Mouse (Mus musculus): ENCODE results near the gene Ubtd2. TPM values are rescaled to one million over a fixed set of nuclear protein-coding genes. Genes with fewer than 3 reads are reported as not detected.

The Ubtd2 gene
- polyA plus RNA-seq, 1 experiment from 2014 or later: 61.5 TPM

GRCm38 (mm10) chr11:32435410-32436060, 19.6 kb upstream of the Ubtd2 start:
- H3K4me1 ChIP-seq (ENCODE audit: control insufficient read depth, insufficient read depth, low read length): peaks cover 8% of the 10 kb centered on the region; the same call in 1 of the 2 replicates
- no peak overlapping the region for H3K4me2 ChIP-seq (replicated peaks; ENCODE audit: low read depth, low read length)
- H3K4me3 ChIP-seq (ENCODE audit: low read length): no peak overlapping the region
- peak; percentile 93 for ATAC-seq (ENCODE audit: low FRiP score, low TSS enrichment)
- peak overlapping the region; percentile 63 for H3K27ac ChIP-seq (ENCODE audit: low read depth, low read length)
- H3K36me3 ChIP-seq (ENCODE audit: control insufficient read depth, insufficient read depth, low read length): no peaks in the 10 kb centered on the region
- 52% methylated on average over 6 of the region's 6 CpGs for WGBS
- H3K9me3 ChIP-seq (ENCODE audit: control insufficient read depth, low read length): no peaks in the 10 kb centered on the region
- H3K9ac ChIP-seq (ENCODE audit: low read depth, low read length): no peak overlapping the region
- no peaks in the 10 kb centered on the region for H3K27me3 ChIP-seq (ENCODE audit: control insufficient read depth, insufficient read depth, low read length)

GRCm38 (mm10) chr11:32442576-32442975, 12.6 kb upstream of the Ubtd2 start:
- no peak overlapping the region for H3K4me3 ChIP-seq (ENCODE audit: low read length)
- no peak overlapping the region for H3K4me2 ChIP-seq (replicated peaks; ENCODE audit: low read depth, low read length)
- WGBS: 74% methylated on average over 3 of the region's 3 CpGs
- H3K4me1 ChIP-seq (ENCODE audit: control insufficient read depth, insufficient read depth, low read length): no peaks in the 10 kb centered on the region
- no peak overlapping the region for H3K27ac ChIP-seq (ENCODE audit: low read depth, low read length)
- H3K27me3 ChIP-seq (ENCODE audit: control insufficient read depth, insufficient read depth, low read length): no peaks in the 10 kb centered on the region
- no peaks in the 10 kb centered on the region for H3K9me3 ChIP-seq (ENCODE audit: control insufficient read depth, low read length)
- no peaks in the 10 kb centered on the region for H3K36me3 ChIP-seq (ENCODE audit: control insufficient read depth, insufficient read depth, low read length)
- no peak for ATAC-seq (ENCODE audit: low FRiP score, low TSS enrichment)
- no peak overlapping the region for H3K9ac ChIP-seq (ENCODE audit: low read depth, low read length)

- WGBS: 28% methylated on average over 1 of the region's 1 CpGs
- Histone ChIP-seq H3K4me1 (ENCODE audit: control insufficient read depth, insufficient read depth, low read length) (no peaks in the 10 kb centered on the region), H3K4me2 (replicated peaks; ENCODE audit: low read depth, low read length) (no peak overlapping the region), H3K9ac (ENCODE audit: low read depth, low read length) (no peak overlapping the region), H3K4me3 (ENCODE audit: low read length) (no peak overlapping the region), H3K27ac (ENCODE audit: low read depth, low read length) (no peak overlapping the region), H3K36me3 (ENCODE audit: control insufficient read depth, insufficient read depth, low read length) (no peaks in the 10 kb centered on the region), H3K9me3 (ENCODE audit: control insufficient read depth, low read length) (no peaks in the 10 kb centered on the region), H3K27me3 (ENCODE audit: control insufficient read depth, insufficient read depth, low read length) (no peaks in the 10 kb centered on the region)
- ATAC-seq (ENCODE audit: low FRiP score, low TSS enrichment): no peak
Observed at GRCm38 (mm10) chr11:32444266-32444665, 10.9 kb upstream of the Ubtd2 start.

GRCm38 (mm10) chr11:32445135-32445534, 10.0 kb upstream of the Ubtd2 start:
- no peaks in the 10 kb centered on the region for H3K9me3 ChIP-seq (ENCODE audit: control insufficient read depth, low read length)
- no peak for ATAC-seq (ENCODE audit: low FRiP score, low TSS enrichment)
- H3K4me2 ChIP-seq (replicated peaks; ENCODE audit: low read depth, low read length): no peak overlapping the region
- H3K36me3 ChIP-seq (ENCODE audit: control insufficient read depth, insufficient read depth, low read length): no peaks in the 10 kb centered on the region
- no peaks in the 10 kb centered on the region for H3K27me3 ChIP-seq (ENCODE audit: control insufficient read depth, insufficient read depth, low read length)
- H3K4me3 ChIP-seq (ENCODE audit: low read length): no peak overlapping the region
- H3K9ac ChIP-seq (ENCODE audit: low read depth, low read length): no peak overlapping the region
- no peaks in the 10 kb centered on the region for H3K4me1 ChIP-seq (ENCODE audit: control insufficient read depth, insufficient read depth, low read length)
- no peak overlapping the region for H3K27ac ChIP-seq (ENCODE audit: low read depth, low read length)
- WGBS: 77% methylated on average over 1 of the region's 1 CpGs

- no peak for ATAC-seq (ENCODE audit: low FRiP score, low TSS enrichment)
- no peak overlapping the region for H3K4me2 ChIP-seq (replicated peaks; ENCODE audit: low read depth, low read length)
- no peaks in the 10 kb centered on the region for H3K36me3 ChIP-seq (ENCODE audit: control insufficient read depth, insufficient read depth, low read length)
- no peaks in the 10 kb centered on the region for H3K27me3 ChIP-seq (ENCODE audit: control insufficient read depth, insufficient read depth, low read length)
- no peak overlapping the region for H3K9ac ChIP-seq (ENCODE audit: low read depth, low read length)
- H3K9me3 ChIP-seq (ENCODE audit: control insufficient read depth, low read length): no peaks in the 10 kb centered on the region
- H3K27ac ChIP-seq (ENCODE audit: low read depth, low read length): no peak overlapping the region
- 81% methylated on average over 6 of the region's 6 CpGs for WGBS
- no peaks in the 10 kb centered on the region for H3K4me1 ChIP-seq (ENCODE audit: control insufficient read depth, insufficient read depth, low read length)
- no peak overlapping the region for H3K4me3 ChIP-seq (ENCODE audit: low read length)
Observed at GRCm38 (mm10) chr11:32445637-32446226, 9.4 kb upstream of the Ubtd2 start.

- no peaks in the 10 kb centered on the region for H3K9me3 ChIP-seq (ENCODE audit: control insufficient read depth, low read length)
- no peak for ATAC-seq (ENCODE audit: low FRiP score, low TSS enrichment)
- 0% methylated on average over 1 of the region's 1 CpGs for WGBS
- H3K27me3 ChIP-seq (ENCODE audit: control insufficient read depth, insufficient read depth, low read length): no peaks in the 10 kb centered on the region
- no peaks in the 10 kb centered on the region; the same call in 1 of the 2 replicates for H3K4me1 ChIP-seq (ENCODE audit: control insufficient read depth, insufficient read depth, low read length)
- H3K4me2 ChIP-seq (replicated peaks; ENCODE audit: low read depth, low read length): no peak overlapping the region
- no peak overlapping the region for H3K9ac ChIP-seq (ENCODE audit: low read depth, low read length)
- H3K4me3 ChIP-seq (ENCODE audit: low read length): no peak overlapping the region
- no peaks in the 10 kb centered on the region for H3K36me3 ChIP-seq (ENCODE audit: control insufficient read depth, insufficient read depth, low read length)
- no peak overlapping the region for H3K27ac ChIP-seq (ENCODE audit: low read depth, low read length)
Observed at GRCm38 (mm10) chr11:32450216-32450615, 5.0 kb upstream of the Ubtd2 start.

- H3K4me1 ChIP-seq (ENCODE audit: control insufficient read depth, insufficient read depth, low read length): peaks cover under 1% of the 10 kb centered on the region
- no peak for ATAC-seq (ENCODE audit: low FRiP score, low TSS enrichment)
- H3K9me3 ChIP-seq (ENCODE audit: control insufficient read depth, low read length): no peaks in the 10 kb centered on the region
- 87% methylated on average over 6 of the region's 6 CpGs for WGBS
- H3K27me3 ChIP-seq (ENCODE audit: control insufficient read depth, insufficient read depth, low read length): no peaks in the 10 kb centered on the region
- no peak overlapping the region for H3K9ac ChIP-seq (ENCODE audit: low read depth, low read length)
- H3K36me3 ChIP-seq (ENCODE audit: control insufficient read depth, insufficient read depth, low read length): no peaks in the 10 kb centered on the region
- no peak overlapping the region for H3K27ac ChIP-seq (ENCODE audit: low read depth, low read length)
- no peak overlapping the region for H3K4me3 ChIP-seq (ENCODE audit: low read length)
- H3K4me2 ChIP-seq (replicated peaks; ENCODE audit: low read depth, low read length): no peak overlapping the region
Observed at GRCm38 (mm10) chr11:32451306-32451705, 3.9 kb upstream of the Ubtd2 start.

- H3K9me3 ChIP-seq (ENCODE audit: control insufficient read depth, low read length): no peaks in the 10 kb centered on the region
- no peak for ATAC-seq (ENCODE audit: low FRiP score, low TSS enrichment)
- H3K27ac ChIP-seq (ENCODE audit: low read depth, low read length): no peak overlapping the region
- H3K36me3 ChIP-seq (ENCODE audit: control insufficient read depth, insufficient read depth, low read length): no peaks in the 10 kb centered on the region
- H3K4me1 ChIP-seq (ENCODE audit: control insufficient read depth, insufficient read depth, low read length): peaks cover 4% of the 10 kb centered on the region
- H3K9ac ChIP-seq (ENCODE audit: low read depth, low read length): no peak overlapping the region
- WGBS: 91% methylated on average over 4 of the region's 4 CpGs
- H3K4me2 ChIP-seq (replicated peaks; ENCODE audit: low read depth, low read length): no peak overlapping the region
- no peak overlapping the region for H3K4me3 ChIP-seq (ENCODE audit: low read length)
- no peaks in the 10 kb centered on the region for H3K27me3 ChIP-seq (ENCODE audit: control insufficient read depth, insufficient read depth, low read length)
Observed at GRCm38 (mm10) chr11:32452745-32453144, 2.4 kb upstream of the Ubtd2 start.

- no peak overlapping the region; the same call in 1 of the 2 replicates for H3K4me2 ChIP-seq (replicated peaks; ENCODE audit: low read depth, low read length)
- no peaks in the 10 kb centered on the region for H3K27me3 ChIP-seq (ENCODE audit: control insufficient read depth, insufficient read depth, low read length)
- H3K36me3 ChIP-seq (ENCODE audit: control insufficient read depth, insufficient read depth, low read length): no peaks in the 10 kb centered on the region
- no peak overlapping the region for H3K27ac ChIP-seq (ENCODE audit: low read depth, low read length)
- no peaks in the 10 kb centered on the region for H3K9me3 ChIP-seq (ENCODE audit: control insufficient read depth, low read length)
- ATAC-seq (ENCODE audit: low FRiP score, low TSS enrichment): no peak
- no peak overlapping the region for H3K9ac ChIP-seq (ENCODE audit: low read depth, low read length)
- 49% methylated on average over 8 of the region's 8 CpGs for WGBS
- H3K4me3 ChIP-seq (ENCODE audit: low read length): no peak overlapping the region
- peaks cover 4% of the 10 kb centered on the region for H3K4me1 ChIP-seq (ENCODE audit: control insufficient read depth, insufficient read depth, low read length)
Observed at GRCm38 (mm10) chr11:32453353-32453915, 1.7 kb upstream of the Ubtd2 start.

All from kidney, embryonic 14.5 days (tissue).